Mouse (Mus musculus) regulatory T cell (primary cell): Measurements from ENCODE around the gene Cadm2.

Source experiments
- in situ Hi-C: fragments of 300-600 bp; cut with MboI, MseI; formaldehyde crosslinking; loops from one replicate; pipeline ENCODE4 v1.15.1; 2025; ENCODE audit warnings: high pct_unique_total_duplicates

The Cadm2 gene

DNA sequence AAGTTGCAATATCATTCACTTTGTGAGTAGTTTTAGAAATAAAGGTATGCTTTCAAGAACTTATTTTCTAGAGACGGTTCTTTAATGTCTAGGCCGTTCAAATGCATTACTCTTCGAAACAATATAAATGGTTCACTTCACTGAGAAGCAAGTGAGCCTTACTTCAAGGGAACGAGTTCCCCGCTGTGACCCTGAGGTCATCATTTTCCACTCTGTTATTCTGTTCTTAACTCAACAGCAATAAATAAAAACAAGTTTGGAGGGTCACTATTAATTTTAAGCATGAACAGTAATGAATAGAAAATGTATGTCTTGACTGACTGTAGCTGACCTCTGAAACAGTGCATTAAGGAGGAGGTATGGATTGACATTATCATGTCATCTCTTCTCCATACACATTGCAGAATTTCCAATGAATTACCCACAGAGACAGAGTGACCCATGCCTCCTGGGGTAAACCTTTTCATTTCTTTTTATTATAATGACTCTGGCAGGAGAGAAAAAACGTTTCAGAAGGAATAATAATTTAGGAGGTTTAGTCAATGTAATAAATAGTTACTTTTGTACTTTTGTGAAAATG lies 458.4 kb downstream of the Cadm2 start:
- in situ Hi-C loops: no loop called here

DNA sequence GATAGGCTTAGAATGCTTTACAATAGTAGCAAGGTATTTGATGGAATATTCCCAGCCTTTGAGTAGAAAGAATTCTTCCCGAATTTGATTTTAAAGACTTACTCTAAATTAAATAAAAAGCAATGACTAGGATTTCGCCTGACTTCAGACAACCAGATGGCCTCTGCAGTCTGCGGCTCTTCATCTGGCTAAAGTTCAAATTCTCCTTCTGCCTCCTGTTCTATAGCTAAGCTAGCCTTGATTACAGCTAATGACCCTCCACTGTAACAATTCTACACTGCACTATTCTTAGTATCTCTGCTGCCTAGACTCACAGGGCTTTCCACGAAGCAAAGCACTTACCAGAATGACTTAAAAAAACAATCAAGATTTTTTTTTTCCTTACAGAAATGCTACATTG lies 495.9 kb downstream of the Cadm2 start:
- in situ Hi-C loops: loop anchor here (10.0 kb wide), 1 partner anchor 1520 kb away; no protein-coding TSS in a partner anchor

DNA sequence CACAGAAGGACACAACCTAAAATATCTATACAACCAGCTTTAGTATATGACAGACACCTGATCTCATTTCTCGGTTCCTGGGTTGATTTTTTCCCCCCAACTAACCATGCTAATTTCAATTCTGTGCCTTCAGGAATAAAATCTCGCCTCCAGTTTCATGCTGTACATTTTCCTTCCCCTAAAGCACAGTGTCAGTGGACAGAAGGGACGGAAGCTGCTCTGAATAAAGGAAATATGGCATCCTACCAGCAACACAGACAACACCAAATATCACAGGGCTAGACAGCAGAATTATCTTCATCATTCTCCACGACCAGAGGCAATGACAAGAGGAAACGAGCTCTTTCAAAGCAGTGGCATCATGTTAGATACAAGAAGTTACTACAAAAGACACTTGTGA lies 498.2 kb downstream of the Cadm2 start:
- in situ Hi-C loops: loop anchor here (10.0 kb wide), 1 partner anchor 1518 kb away; no protein-coding TSS in a partner anchor

DNA sequence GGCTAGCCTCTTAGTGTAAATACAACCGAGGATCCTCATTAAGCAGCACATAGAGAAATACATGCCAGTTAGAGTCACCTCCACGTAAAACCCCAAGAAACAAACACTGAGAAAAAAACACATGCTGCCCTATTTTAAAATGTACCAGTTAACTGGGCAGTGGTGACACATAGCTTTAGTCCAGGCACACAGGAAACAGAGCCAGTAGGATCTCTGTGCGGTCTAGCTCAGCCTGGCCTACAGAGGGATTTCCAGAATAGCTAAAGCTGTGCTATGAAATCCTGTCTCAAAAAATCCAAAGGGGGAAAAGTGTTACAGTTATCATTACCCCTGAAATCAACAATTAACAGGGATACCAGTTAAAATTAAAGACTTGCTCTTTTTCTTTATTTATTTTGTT lies 498.9 kb downstream of the Cadm2 start:
- in situ Hi-C loops: loop anchor here (10.0 kb wide), 1 partner anchor 1517 kb away; no protein-coding TSS in a partner anchor

DNA sequence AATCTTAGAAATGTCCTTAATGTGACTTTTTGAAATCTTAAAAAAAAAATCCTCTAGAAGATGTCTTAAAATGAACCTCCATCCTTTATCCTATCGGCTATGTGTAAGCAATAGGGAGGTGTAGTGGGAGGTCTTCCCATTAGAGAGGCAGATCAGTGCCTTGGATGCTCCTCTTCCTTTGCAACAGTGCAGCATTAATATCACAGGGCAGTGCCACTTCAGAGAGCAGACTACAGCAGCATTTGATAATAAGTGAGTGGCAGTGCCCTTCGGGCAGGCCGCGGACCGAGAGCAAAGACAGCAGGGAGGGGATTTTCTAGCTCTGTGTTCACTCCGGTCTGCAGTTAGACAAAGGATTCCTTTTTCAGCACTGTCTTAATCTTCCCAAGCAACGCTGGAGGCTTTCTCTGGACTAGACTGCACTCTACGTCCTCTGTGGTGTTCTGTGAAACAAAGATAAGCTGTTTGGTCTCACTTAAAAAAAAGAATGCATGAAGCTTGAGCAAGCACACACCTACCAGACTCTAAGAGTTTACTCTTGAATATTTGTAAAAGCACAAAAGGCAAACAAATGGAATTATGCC lies 514.1 kb downstream of the Cadm2 start:
- in situ Hi-C loops: no loop called here

DNA sequence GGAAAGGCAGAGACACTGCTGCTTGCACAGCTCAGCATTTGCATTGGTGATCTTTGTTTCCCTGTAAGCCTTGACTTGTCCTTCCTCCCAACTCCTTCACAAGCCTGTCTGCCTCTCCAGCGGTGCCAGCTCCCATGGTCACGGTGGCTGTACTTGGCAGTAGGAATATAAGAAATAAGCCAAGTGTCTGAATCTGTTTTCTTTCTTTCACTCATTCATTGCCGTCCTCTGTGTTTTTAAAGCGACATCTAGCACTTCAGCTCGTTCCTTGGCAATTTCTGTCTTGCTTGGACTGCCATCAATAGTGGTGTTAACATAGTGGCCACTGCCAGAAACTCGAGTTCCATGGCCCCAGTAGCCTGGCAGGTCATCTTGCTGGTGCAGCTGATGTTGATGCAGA lies 524.0 kb downstream of the Cadm2 start:
- in situ Hi-C loops: no loop called here

DNA sequence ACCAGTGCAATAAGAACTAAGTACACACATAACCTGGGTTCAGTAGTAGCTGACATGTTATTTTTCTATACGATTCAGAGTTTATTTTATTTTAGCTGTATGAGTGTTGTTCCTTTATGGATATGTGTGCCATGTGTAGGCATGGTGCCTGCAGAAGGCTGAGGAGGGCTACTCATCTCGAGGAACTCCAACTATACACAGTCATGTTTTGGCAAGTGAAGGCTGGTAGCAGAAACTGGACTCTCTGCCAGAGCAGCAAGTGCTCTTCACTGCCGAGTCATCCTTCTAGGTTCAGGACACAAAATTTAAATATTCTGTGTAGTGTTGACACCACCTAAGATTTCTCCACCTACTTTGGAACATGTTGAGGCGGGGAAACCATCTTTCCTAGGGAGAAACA lies 524.8 kb downstream of the Cadm2 start:
- in situ Hi-C loops: no loop called here

DNA sequence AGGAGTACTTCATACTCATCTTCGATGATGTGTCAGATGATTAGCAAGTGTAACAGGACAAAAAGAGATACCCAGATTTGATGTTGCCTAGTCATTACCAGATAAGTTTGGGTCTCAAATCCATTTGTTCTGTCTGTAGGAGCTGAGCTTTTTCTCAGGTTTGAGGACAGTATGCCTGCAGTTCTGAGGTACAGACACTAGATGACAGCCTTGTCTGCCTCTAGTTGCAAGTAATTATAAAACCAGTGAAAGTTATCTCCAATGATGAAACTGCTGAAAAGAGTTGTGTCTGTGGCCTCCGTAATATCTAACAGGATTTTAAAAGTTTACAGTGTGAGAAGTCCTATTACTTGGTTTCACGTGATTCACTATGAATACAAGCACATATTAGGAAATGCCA lies 531.0 kb downstream of the Cadm2 start:
- in situ Hi-C loops: no loop called here

DNA sequence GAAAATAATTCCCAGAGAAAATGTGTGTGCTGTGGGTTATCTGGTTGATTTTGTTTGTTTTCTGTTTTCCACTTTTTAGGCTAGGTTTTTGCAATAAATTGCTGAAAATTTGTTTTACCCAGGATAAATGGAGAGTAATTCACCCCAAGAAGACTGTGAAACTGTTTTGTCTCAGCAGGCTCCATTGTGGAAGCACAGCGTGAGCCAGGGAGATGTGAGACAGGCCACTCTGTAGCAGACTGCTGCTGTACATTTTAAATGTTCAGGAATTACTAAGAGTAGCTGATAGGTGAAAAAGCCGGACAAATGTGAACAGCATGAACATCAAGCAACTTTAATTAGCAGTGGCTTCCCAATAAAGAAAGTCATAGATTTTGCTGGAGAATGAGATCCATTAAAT lies 541.4 kb downstream of the Cadm2 start:
- in situ Hi-C loops: no loop called here

DNA sequence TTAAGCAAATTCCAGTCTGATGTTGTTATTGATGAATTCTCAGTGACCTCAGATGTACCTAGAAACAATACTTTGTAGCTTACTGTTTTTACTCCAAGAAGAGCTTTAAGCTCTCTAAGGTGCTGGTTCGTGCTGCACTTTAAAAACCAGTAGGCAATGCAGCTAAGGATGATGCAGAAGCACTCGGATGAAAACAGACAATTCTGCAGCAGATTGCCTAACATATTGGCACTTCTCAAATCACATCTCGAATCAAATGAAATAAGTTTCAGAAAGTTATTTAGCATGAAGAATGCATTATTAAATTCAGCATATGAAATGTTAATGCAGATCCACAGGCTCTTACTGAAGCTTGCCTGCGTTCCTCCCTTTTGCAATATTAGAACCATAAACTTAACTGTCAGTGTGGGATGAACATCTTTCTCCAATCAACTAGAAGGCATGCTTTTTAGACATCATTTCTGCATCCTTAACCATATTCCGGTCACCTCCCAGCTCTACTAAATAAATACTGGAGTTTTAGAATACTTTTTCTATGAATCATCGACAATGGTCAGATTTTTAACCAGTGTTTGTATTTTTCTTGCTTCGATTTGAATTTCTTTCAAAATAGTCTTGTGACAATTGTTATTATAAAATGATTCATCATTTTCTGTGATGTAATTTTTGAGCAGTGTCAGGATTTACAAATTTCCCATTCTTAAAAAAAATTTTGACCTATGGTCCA lies 544.4 kb downstream of the Cadm2 start:
- in situ Hi-C loops: no loop called here

DNA sequence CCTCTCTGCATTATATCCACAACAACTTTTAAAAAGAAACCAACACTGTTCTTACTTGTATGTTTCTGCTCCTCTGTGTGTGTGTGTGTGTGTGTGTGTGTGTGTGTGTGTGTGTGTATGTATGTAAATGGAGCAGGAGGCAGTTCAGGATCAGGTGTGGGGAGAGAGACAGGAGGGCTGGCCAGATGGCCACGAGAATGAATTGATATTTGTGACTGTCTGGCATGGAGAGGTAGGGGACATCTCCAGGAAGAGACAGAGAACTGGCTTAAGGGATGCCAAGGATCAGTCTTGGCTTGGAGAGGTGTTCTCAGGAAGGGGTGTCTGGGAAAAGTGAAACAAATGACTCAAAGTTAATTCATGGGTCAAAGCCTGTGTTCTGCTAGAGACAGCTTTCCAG lies 552.2 kb downstream of the Cadm2 start:
- in situ Hi-C loops: loop anchor here (10.0 kb wide), 1 partner anchor 444 kb away; no protein-coding TSS in a partner anchor

DNA sequence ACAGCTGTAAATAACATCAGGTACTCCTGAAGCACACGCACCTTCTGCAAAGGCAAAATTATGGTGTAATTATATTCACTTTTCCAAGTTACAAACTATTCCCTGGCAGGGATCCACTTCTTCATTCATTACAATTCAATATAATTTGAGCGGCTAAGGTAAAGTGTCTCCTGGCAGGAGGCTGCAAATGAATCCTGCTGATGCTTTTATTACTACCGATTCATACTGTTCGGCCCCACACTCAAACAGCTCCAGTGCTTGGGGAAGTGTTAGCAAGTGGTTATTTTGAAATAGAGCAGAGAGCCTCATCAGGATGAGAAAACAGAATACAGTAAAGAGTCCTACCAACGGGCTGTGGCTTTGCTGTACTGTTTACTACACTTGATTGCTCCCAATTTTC lies 589.8 kb downstream of the Cadm2 start:
- in situ Hi-C loops: no loop called here

DNA sequence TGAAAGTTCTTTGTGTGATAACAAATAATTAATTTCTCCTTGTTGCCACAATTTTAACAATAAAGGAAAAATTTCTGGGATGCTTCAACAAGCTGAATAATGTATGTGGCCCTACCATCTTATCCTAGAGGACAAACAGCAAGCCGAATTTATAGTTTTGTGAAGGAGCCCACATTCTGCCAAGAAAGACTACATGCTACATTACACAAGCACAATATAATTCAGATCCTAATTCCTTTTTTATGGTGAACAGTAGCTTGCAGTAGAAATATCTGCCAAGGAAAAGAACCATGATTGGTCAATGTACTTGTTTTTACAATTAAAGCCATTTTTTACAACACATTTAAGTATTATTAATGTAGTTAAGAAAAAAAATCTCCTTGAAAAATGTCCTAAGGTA lies 600.9 kb downstream of the Cadm2 start:
- in situ Hi-C loops: no loop called here

DNA sequence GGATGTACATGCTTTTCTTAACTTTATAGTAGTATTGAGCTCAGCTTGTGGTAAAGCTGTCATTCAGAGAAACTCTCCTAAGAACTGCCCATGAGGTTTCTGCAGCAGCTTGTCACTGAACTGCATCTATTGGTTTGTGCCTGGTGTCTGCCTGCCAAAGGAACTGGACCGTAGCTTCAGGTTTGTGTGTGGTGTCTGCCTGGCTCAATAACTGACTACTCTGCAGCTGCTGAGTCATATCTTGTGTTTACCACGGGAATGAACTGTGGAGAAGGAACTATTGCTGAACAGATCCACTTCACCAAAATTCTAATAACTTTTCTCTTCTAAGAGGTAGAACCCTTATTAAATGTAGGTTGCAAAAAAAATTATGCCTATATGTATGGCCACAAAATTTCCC lies 603.0 kb downstream of the Cadm2 start:
- in situ Hi-C loops: no loop called here

DNA sequence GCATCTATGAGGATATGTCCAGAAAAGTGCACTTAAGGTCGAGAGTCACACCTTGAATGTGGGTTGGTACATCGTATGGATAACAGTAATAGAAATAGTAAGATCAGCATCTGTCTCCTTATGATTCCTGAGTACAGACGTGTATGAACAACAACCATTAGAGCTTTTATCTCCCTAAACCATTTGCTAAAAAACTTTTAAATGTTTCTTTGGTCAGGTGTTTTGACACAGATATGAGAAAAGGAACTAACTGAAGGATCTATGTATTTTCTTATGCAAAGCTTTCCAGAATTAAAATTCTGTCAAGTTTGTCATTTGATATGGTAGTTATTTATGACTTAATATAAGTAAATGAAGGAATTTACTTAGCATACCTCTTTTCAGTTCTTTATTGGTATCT lies 617.5 kb downstream of the Cadm2 start:
- in situ Hi-C loops: no loop called here

DNA sequence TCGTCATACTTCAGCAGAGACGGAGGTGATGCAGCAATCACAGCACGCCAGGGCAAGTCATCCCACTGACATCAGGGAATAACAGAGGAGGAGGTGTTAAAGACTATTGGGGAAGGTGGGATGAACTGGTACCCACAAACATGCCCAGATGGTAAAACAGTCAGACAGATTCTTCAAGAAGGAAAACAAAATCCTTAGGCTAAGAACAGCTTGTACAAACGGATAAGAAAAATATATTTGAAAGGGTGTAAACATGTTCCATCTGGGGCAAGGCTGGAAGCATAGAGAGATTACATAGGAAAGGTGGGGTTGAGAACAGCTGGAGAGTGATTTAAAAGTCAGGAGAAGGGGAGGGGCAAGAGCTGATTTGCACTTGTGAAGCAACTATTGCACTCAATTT lies 619.0 kb downstream of the Cadm2 start:
- in situ Hi-C loops: no loop called here

DNA sequence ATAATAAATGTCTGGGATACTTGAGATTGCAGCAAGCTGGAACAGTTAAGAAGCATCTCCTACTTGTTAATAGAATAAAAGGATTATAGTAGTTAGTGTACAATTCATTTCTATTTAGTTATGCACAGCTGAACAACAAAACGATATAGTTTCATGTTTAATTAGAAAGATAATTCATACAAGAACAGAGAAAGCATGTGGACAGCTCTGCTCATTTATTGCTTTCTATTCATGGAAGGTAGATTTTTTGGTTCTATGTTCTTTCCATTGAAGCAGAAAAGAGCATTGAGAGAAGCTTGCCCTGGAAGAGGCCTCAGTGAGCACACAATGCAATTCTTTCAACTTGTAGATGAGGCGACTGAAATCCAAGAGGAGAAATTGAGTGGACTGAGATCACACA lies 623.2 kb downstream of the Cadm2 start:
- in situ Hi-C loops: no loop called here

DNA sequence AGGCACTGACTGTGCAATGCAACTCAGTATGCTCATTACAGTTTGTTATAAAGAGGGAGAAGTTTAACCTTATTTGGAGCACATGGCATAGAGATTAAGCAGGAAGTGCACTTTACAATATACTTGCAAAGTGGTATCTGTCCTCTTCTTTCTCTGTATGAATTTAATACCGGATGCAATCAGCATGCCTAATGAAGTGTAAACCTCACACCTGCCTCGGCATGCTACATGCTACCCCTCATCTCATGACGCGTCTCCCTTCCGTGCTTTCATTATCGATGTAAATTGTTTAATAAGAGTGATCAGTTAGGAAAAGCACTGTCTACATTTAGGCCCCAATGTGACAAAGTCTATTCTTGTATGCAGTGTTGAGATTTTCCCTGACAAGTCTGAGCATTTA lies 633.0 kb downstream of the Cadm2 start:
- in situ Hi-C loops: loop anchor here (5.0 kb wide), 1 partner anchor 260 kb away; no protein-coding TSS in a partner anchor

DNA sequence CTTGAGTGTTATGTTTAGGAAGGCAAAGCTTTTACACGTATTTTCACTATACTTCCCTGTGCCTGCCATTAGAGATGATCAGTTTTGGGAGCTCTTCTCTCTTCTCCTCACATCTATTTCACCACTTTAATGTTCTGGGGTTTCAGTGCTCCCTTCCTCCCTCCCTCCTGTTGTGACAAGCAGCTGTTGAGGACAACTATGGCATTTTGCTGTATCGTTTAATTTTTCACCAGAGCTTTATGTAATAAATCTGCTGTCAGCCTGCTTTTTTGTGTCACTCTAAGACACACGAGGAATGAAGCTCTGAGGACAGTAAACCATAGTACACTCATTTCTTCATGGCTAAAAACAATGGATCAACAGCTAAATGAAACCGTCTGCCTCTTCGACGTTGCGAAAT lies 633.8 kb downstream of the Cadm2 start:
- in situ Hi-C loops: loop anchor here (5.0 kb wide), 1 partner anchor 260 kb away; no protein-coding TSS in a partner anchor

DNA sequence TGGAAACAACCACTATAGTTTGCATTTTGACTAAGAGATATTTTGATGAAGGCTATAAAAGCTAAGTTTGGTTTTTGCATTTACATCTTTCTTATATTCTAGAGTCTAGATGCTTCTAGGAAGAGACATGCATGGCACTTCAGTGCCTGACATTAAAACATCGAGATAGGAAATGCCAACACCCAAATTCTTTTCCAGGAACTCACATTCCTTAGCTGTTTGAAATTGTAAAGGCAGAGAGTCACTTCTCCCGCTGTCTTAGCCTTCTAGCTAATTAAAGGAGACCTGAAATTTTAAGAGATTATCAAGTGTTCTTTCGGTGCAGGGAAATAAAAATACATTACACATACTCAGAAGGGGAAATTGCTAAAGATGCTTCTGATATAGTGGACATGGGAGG lies 649.8 kb downstream of the Cadm2 start:
- in situ Hi-C loops: no loop called here

DNA sequence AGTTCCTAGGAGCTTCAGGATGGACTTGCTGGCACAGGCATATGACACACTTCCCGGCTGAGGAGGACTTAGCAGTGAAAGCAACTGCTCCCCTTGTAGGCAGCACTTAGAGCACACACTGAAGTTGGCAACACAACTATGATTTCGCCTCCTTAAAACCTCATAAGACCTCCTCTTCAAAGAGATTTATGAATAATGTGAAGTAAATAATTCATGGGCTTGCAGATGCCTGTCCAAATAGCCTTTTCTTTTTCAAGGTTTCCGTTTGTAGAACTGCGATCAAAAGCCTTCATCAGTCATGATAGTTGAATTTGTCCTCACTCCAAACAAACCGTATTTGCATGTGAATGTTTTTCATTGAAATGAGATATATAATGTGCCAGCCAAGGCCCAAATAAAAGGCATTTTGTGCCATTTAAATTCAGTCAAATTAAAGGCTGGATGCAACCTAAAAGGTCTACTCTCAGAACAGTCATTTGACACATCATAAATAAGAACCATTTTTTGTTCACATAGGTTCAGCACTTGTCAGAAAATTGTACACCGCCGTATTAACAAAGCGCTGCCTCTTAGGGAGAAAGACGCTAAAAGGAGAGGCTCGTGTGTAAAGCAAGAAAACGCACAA lies 651.1 kb downstream of the Cadm2 start:
- in situ Hi-C loops: no loop called here

DNA sequence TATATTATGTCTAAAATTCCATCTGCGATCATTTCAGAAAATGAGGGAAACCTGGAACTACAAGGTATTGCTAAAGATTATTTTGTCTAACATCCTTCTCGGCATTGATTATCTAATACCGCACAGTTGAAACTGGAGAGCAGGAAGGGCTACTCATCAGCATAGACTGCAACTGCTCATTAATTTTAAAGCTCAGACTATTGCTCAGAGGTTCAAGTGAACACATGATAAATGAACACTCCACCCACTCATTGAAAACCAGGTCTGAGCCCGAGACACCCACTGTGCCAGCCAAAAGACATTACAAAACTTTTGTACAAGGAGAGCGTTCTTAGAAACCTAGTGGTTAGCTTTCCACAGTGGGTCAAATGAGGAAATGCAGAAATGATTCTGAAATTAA lies 652.4 kb downstream of the Cadm2 start:
- in situ Hi-C loops: no loop called here

DNA sequence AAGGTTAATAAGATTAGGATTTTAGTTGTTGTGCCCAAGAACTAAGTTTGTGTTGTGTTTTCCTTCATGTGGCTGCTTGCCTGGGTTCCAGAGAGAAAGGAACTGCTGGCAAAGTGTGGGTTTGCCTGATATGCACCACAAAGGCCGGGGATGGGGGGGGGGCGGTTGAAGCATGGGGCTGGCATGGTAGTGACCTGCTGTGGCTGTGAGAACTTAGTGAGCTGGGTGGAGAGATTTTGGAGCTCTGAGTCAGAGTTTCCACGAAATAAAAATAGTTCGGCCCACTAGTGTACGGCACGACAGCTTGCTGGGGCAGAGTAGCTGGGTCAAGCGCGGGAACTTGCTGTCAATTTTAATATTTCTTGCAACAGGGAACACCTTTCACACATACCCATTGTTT lies 653.0 kb downstream of the Cadm2 start:
- in situ Hi-C loops: no loop called here
